Mouse (Mus musculus) forebrain, embryonic 11.5 days (tissue): ENCODE results near the gene Cobll1. TPM values are rescaled to one million over a fixed set of nuclear protein-coding genes. Genes with fewer than 3 reads are reported as not detected.

Experiments
- ATAC-seq: fragments of 200-750 bp; cut with Nextera tagmentation; replicated peaks from 2 replicates; pipeline ENCODE4 v1.8.0; 2017; ENCODE audit warnings: moderate TSS enrichment; ENCODE audit not compliant: low FRiP score
- DNase-seq: peaks from one replicate; pipeline ENCODE4 v3.0.0-alpha.2; 2017; ENCODE audit warnings: low spot score
- H3K27ac ChIP-seq: fragments of 300-500 bp; sonication (generic); 2 replicates; pipeline ENCODE4 v1.5.1; 2014; ENCODE audit warnings: low read depth, low read length
- H3K27me3 ChIP-seq: fragments of 300-500 bp; sonication (generic); 2 replicates; pipeline ENCODE4 v1.6.1; 2014; ENCODE audit warnings: mild to moderate bottlenecking, low read length, mixed read lengths; ENCODE audit not compliant: control insufficient read depth, insufficient read depth
- H3K36me3 ChIP-seq: fragments of 300-500 bp; sonication (generic); 2 replicates; pipeline ENCODE4 v1.6.1; 2014; ENCODE audit warnings: mild to moderate bottlenecking, low read length, moderate library complexity, mixed read lengths; ENCODE audit not compliant: control insufficient read depth, insufficient read depth
- H3K4me1 ChIP-seq: fragments of 300-500 bp; sonication (generic); replicated peaks from 2 replicates; pipeline ENCODE4 v1.6.1; 2014; ENCODE audit warnings: low read length, mixed read lengths; ENCODE audit not compliant: control insufficient read depth, insufficient read depth
- H3K4me2 ChIP-seq: fragments of 300-500 bp; sonication (generic); 2 replicates; pipeline ENCODE4 v1.6.1; 2014; ENCODE audit warnings: low read depth, mild to moderate bottlenecking, low read length, moderate library complexity, mixed read lengths; ENCODE audit not compliant: severe bottlenecking
- H3K4me3 ChIP-seq: fragments of 300-500 bp; sonication (generic); 2 replicates; pipeline ENCODE4 v1.5.1; 2014; ENCODE audit warnings: low read depth, low read length
- H3K9ac ChIP-seq: fragments of 300-500 bp; sonication (generic); 2 replicates; pipeline ENCODE4 v1.6.1; 2014; ENCODE audit warnings: low read length
- H3K9me3 ChIP-seq: fragments of 300-500 bp; sonication (generic); 2 replicates; pipeline ENCODE4 v1.6.1; 2016; ENCODE audit warnings: low read length, mixed read lengths; ENCODE audit not compliant: control insufficient read depth
- WGBS: fragments of 180-500 bp; shearing (Covaris S2); extraction: QIAGEN DNeasy Blood & Tissue Kit; methylation state at CpG from one replicate; pipeline ENCODE4 v1.1.7; 2014; 5-methylcytosine and 5-hydroxymethylcytosine counted together
- polyA plus RNA-seq: library from polyadenylated mRNA; unstranded; fragments of >200 nt; fragmentation: Nextera tagmentation; extraction: Ambion mirVana; gene quantifications from 2 replicates; pipeline ENCODE4 v1.2.1, GENCODE M21; 2014

Gene Cobll1
- polyA plus RNA-seq, 1 experiment from 2014 or later, result 4.8 TPM

- Histone ChIP-seq H3K4me3 (no peak overlapping the region), H3K4me1 (no peaks in the 10 kb centered on the region), H3K27ac (no peak overlapping the region), H3K27me3 (no peaks in the 10 kb centered on the region), H3K9me3 (no peaks in the 10 kb centered on the region), H3K9ac (no peak overlapping the region), H3K4me2 (no peak overlapping the region), H3K36me3 (no peaks in the 10 kb centered on the region)
- 91% methylated on average over 9 of the region's 9 CpGs for WGBS
- no peak for ATAC-seq
- no peak for DNase-seq
These were observed 20.9 kb downstream of the Cobll1 start for GRCm38 (mm10) chr2:65218318-65218717.

- H3K4me3 ChIP-seq, result no peak overlapping the region
- WGBS, result 92% methylated on average over 6 of the region's 6 CpGs
- H3K9ac ChIP-seq, result no peak overlapping the region
- DNase-seq, result no peak
- no peak overlapping the region for H3K27ac ChIP-seq
- no peaks in the 10 kb centered on the region for H3K36me3 ChIP-seq
- H3K9me3 ChIP-seq, result no peaks in the 10 kb centered on the region
- H3K4me1 ChIP-seq, result no peaks in the 10 kb centered on the region
- no peak overlapping the region for H3K4me2 ChIP-seq
- H3K27me3 ChIP-seq, result no peaks in the 10 kb centered on the region
- no peak for ATAC-seq
These were observed 21.5 kb downstream of the Cobll1 start for GRCm38 (mm10) chr2:65217677-65218076.

DNA sequence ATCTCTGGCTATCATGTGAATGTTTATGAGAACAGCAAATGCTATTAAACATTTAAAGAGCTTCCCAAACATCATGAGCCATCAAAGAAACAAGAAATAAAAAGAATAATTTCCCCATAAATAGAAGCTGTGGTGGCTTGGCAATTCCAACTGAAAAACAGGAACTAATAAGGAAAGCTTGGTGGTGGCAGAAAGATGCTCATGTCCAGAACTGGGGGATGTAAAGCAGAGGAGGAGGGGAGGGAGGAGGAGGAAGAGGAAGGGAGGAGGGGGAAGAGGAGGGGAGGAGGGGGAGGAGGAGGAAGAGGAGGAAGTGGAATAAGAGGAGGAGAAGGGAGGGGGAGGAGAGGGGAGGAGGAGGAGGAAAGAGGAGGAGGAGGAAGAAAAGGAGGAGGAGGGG lies 23.0 kb downstream of the Cobll1 start:
- Histone ChIP-seq H3K4me2 (no peak overlapping the region), H3K27ac (no peak overlapping the region)
- ATAC-seq, result no peak

GRCm38 (mm10) chr2:65214556-65214955 lies 24.6 kb downstream of the Cobll1 start:
- ATAC-seq (no peak), DNase-seq (no peak)
- H3K9ac ChIP-seq, result no peak overlapping the region
- H3K27ac ChIP-seq, result no peak overlapping the region
- no peak overlapping the region for H3K4me2 ChIP-seq
- H3K36me3 ChIP-seq, result no peaks in the 10 kb centered on the region
- H3K27me3 ChIP-seq, result no peaks in the 10 kb centered on the region
- 100% methylated on average over 1 of the region's 1 CpGs for WGBS
- H3K9me3 ChIP-seq, result no peaks in the 10 kb centered on the region
- H3K4me1 ChIP-seq, result no peaks in the 10 kb centered on the region
- no peak overlapping the region for H3K4me3 ChIP-seq

More for the DNA sequence above, 23.0 kb downstream of the Cobll1 start:
- no peaks in the 10 kb centered on the region for H3K36me3 ChIP-seq
- H3K9me3 ChIP-seq, result no peaks in the 10 kb centered on the region
- DNase-seq, result no peak
- no peak overlapping the region for H3K4me3 ChIP-seq
- H3K4me1 ChIP-seq, result no peaks in the 10 kb centered on the region
- H3K9ac ChIP-seq, result no peak overlapping the region
- H3K27me3 ChIP-seq, result no peaks in the 10 kb centered on the region

- no peak overlapping the region for H3K27ac ChIP-seq
- H3K4me3 ChIP-seq, result no peak overlapping the region
- WGBS, result 90% methylated on average over 3 of the region's 3 CpGs
- H3K36me3 ChIP-seq, result no peaks in the 10 kb centered on the region
- no peak overlapping the region for H3K9ac ChIP-seq
- DNase-seq, result no peak
- H3K9me3 ChIP-seq, result no peaks in the 10 kb centered on the region
- H3K4me2 ChIP-seq, result no peak overlapping the region
- no peaks in the 10 kb centered on the region for H3K27me3 ChIP-seq
- H3K4me1 ChIP-seq, result no peaks in the 10 kb centered on the region
- no peak for ATAC-seq
These were observed 25.5 kb downstream of the Cobll1 start for GRCm38 (mm10) chr2:65213675-65214074.

DNA sequence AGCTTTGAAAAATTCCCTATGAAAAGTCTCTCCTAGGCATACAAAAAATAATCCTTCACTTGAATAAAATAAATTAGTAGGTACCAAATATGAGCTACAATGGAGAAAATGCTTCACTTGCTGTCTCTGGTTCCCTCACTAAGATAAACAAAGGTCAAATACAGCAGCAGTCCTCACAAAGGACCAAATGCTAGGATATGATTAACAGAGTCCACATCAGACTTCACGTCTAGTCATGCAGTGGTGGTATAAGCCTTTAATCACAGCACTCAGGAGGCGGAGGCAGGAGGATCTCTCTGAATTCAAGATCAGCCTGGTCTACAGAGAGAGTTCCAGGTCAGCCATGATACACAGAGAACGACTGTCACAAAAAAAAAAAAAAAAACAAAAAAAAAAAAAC lies 27.6 kb downstream of the Cobll1 start:
- Histone ChIP-seq H3K27ac (no peak overlapping the region), H3K27me3 (no peaks in the 10 kb centered on the region), H3K36me3 (no peaks in the 10 kb centered on the region), H3K9ac (no peak overlapping the region), H3K4me1 (no peaks in the 10 kb centered on the region), H3K9me3 (no peaks in the 10 kb centered on the region), H3K4me3 (no peak overlapping the region), H3K4me2 (no peak overlapping the region)
- WGBS, result 82% methylated on average over 3 of the region's 3 CpGs
- no peak for ATAC-seq
- DNase-seq, result no peak

- Histone ChIP-seq H3K27me3 (no peaks in the 10 kb centered on the region), H3K4me2 (no peak overlapping the region), H3K4me1 (no peaks in the 10 kb centered on the region), H3K27ac (no peak overlapping the region), H3K36me3 (no peaks in the 10 kb centered on the region), H3K4me3 (no peak overlapping the region), H3K9me3 (no peaks in the 10 kb centered on the region), H3K9ac (no peak overlapping the region)
- DNase-seq (no peak), ATAC-seq (no peak)
- WGBS, result 87% methylated on average over 2 of the region's 2 CpGs
These were observed 31.5 kb downstream of the Cobll1 start for GRCm38 (mm10) chr2:65207750-65208149.

DNA sequence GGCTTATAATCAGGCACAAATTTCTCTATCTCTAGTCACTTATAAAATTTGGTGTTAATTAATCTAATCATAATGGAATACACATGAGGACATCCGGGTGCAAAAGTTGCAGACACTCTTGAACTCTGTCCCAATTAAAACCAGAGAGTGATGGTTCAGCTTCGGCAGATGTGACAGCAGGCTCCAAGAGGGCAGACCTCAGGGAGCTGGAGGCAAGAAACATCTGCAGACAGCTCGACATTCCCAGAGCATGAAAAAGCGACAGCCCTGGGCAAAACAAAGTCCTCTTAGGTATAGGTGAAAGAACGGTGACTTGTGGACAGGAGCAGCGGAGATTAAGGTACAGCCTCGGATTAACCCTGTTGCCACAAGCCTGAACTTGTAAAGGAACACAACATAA lies 35.5 kb downstream of the Cobll1 start:
- H3K9ac ChIP-seq, result no peak overlapping the region
- ATAC-seq (no peak), DNase-seq (no peak)
- no peaks in the 10 kb centered on the region for H3K27me3 ChIP-seq
- no peaks in the 10 kb centered on the region for H3K36me3 ChIP-seq
- no peak overlapping the region for H3K4me3 ChIP-seq
- no peaks in the 10 kb centered on the region for H3K9me3 ChIP-seq
- no peaks in the 10 kb centered on the region for H3K4me1 ChIP-seq
- H3K4me2 ChIP-seq, result no peak overlapping the region
- no peak overlapping the region for H3K27ac ChIP-seq
- WGBS, result 68% methylated on average over 7 of the region's 7 CpGs

- Histone ChIP-seq H3K27ac (no peak overlapping the region), H3K36me3 (no peaks in the 10 kb centered on the region), H3K9ac (no peak overlapping the region), H3K4me2 (no peak overlapping the region), H3K4me3 (no peak overlapping the region), H3K9me3 (no peaks in the 10 kb centered on the region), H3K27me3 (no peaks in the 10 kb centered on the region), H3K4me1 (no peaks in the 10 kb centered on the region)
- DNase-seq (no peak), ATAC-seq (no peak)
- 84% methylated on average over 9 of the region's 9 CpGs for WGBS
These were observed 39.5 kb downstream of the Cobll1 start for GRCm38 (mm10) chr2:65199706-65200105.
